Mouse (Mus musculus) layer of hippocampus, adult 9-11 months (tissue): ENCODE data around the gene Tead3.
"Not testable (repeated sequence)": the region's sequence is repeated elsewhere in the genome, so short reads cannot be mapped to it uniquely, and the experiment has no call there.

ENCODE experiments used
- DNase-seq: peaks from one replicate; pipeline ENCODE4 v3.0.0; 2022

Gene Tead3

GRCm38 (mm10) chr17:28358576-28359261, 8.1 kb upstream of the Tead3 start:
- not testable (repeated sequence) for DNase-seq

GRCm38 (mm10) chr17:28355871-28356270, 5.3 kb upstream of the Tead3 start:
- no peak for DNase-seq

- DNase-seq, result no peak
Measured at GRCm38 (mm10) chr17:28352018-28352417, 1.4 kb upstream of the Tead3 start.

- DNase-seq, result no peak
Measured at GRCm38 (mm10) chr17:28351353-28351890, 805 bp upstream of the Tead3 start.

- DNase-seq, result no peak
Measured at GRCm38 (mm10) chr17:28349901-28350465, 634 bp downstream of the Tead3 start.

- DNase-seq, result no peak
Measured at GRCm38 (mm10) chr17:28349264-28349880, 1.2 kb downstream of the Tead3 start.

GRCm38 (mm10) chr17:28348211-28348610, 2.4 kb downstream of the Tead3 start:
- DNase-seq, result no peak

- DNase-seq, result no peak
Measured at GRCm38 (mm10) chr17:28347327-28347726, 3.3 kb downstream of the Tead3 start.

- no peak for DNase-seq
Measured at GRCm38 (mm10) chr17:28345882-28346281, 4.7 kb downstream of the Tead3 start.

- no peak for DNase-seq
Measured at GRCm38 (mm10) chr17:28345271-28345721, 5.3 kb downstream of the Tead3 start.

- DNase-seq, result no peak
Measured at GRCm38 (mm10) chr17:28344670-28345069, 5.9 kb downstream of the Tead3 start.

GRCm38 (mm10) chr17:28344050-28344607, 6.5 kb downstream of the Tead3 start:
- DNase-seq, result no peak

- peak; percentile 63 for DNase-seq
Measured at GRCm38 (mm10) chr17:28341091-28341490, 9.5 kb downstream of the Tead3 start.

- DNase-seq, result no peak
Measured at GRCm38 (mm10) chr17:28340578-28340977, 10.0 kb downstream of the Tead3 start.

- DNase-seq, result no peak
Measured at GRCm38 (mm10) chr17:28337547-28337946, 13.1 kb downstream of the Tead3 start.

- no peak for DNase-seq
Measured at GRCm38 (mm10) chr17:28335267-28335666, 15.3 kb downstream of the Tead3 start.

GRCm38 (mm10) chr17:28332915-28333546, 17.6 kb downstream of the Tead3 start:
- DNase-seq, result no peak

- DNase-seq, result no peak
Measured at GRCm38 (mm10) chr17:28332113-28332914, 18.3 kb downstream of the Tead3 start.

- DNase-seq, result no peak
Measured at GRCm38 (mm10) chr17:28331241-28332112, 19.1 kb downstream of the Tead3 start.

- DNase-seq, result not testable (repeated sequence)
Measured at GRCm38 (mm10) chr17:28330590-28330989, 20.0 kb downstream of the Tead3 start.

- DNase-seq, result no peak
Measured at GRCm38 (mm10) chr17:28330232-28330546, 20.4 kb downstream of the Tead3 start.
